Mouse (Mus musculus) lung, postnatal 0 days (tissue): ENCODE data around the gene Srpx. TPM values are rescaled to one million over a fixed set of nuclear protein-coding genes. Genes with fewer than 3 reads are reported as not detected.

Source experiments
- ATAC-seq: fragments of 200-750 bp; cut with Nextera tagmentation; 2 replicates; pipeline ENCODE4 v1.8.0; 2017; ENCODE audit warnings: moderate library complexity
- DNase-seq: peaks from one replicate; pipeline ENCODE4 v3.0.0-alpha.2; 2016; ENCODE audit warnings: low spot score
- H3K27ac ChIP-seq: fragments of 300-500 bp; sonication (generic); 2 replicates; pipeline ENCODE4 v1.5.1; 2014; ENCODE audit warnings: antibody characterized with exemption, mild to moderate bottlenecking, low read length, mixed read lengths
- H3K27me3 ChIP-seq: fragments of 300-500 bp; sonication (generic); replicated peaks from 2 replicates; pipeline ENCODE4 v1.6.1; 2014; ENCODE audit warnings: low read length, mixed read lengths; ENCODE audit not compliant: insufficient read depth
- H3K36me3 ChIP-seq: fragments of 300-500 bp; sonication (generic); 2 replicates; pipeline ENCODE4 v1.6.1; 2014; ENCODE audit warnings: low read length, mixed read lengths; ENCODE audit not compliant: insufficient read depth
- H3K4me1 ChIP-seq: fragments of 300-500 bp; sonication (generic); 2 replicates; pipeline ENCODE4 v1.6.1; 2014; ENCODE audit warnings: antibody characterized with exemption, low read depth, low read length, mixed read lengths; ENCODE audit not compliant: insufficient read depth
- H3K4me2 ChIP-seq: fragments of 300-500 bp; sonication (generic); replicated peaks from 2 replicates; pipeline ENCODE4 v1.6.1; 2014; ENCODE audit warnings: low read depth, mild to moderate bottlenecking, low read length, moderate library complexity, mixed read lengths
- H3K4me3 ChIP-seq: fragments of 300-500 bp; sonication (generic); 2 replicates; pipeline ENCODE4 v1.5.1; 2014; ENCODE audit warnings: low read depth, low read length
- H3K9ac ChIP-seq: fragments of 300-500 bp; sonication (generic); replicated peaks from 2 replicates; pipeline ENCODE4 v1.6.1; 2014; ENCODE audit warnings: low read depth, mild to moderate bottlenecking
- H3K9me3 ChIP-seq: fragments of 300-500 bp; sonication (generic); 2 replicates; pipeline ENCODE4 v1.6.1; 2016; ENCODE audit warnings: low read length, mixed read lengths
- CTCF ChIP-seq: IDR thresholded peaks from 2 replicates; pipeline ENCODE4 v1.5.1; 2016; ENCODE audit warnings: antibody characterized with exemption, mild to moderate bottlenecking
- EP300 ChIP-seq: IDR thresholded peaks from 2 replicates; pipeline ENCODE4 v1.6.1; 2016; ENCODE audit warnings: antibody characterized with exemption, mild to moderate bottlenecking, control low read depth
- WGBS: fragments of 180-500 bp; shearing (Covaris S2); extraction: QIAGEN DNeasy Blood & Tissue Kit; methylation state at CpG from one replicate; pipeline ENCODE4 v1.1.7; 2014; 5-methylcytosine and 5-hydroxymethylcytosine counted together
- polyA plus RNA-seq: library from polyadenylated mRNA; unstranded; fragments of >200 nt; fragmentation: Nextera tagmentation; extraction: Ambion mirVana; gene quantifications from 2 replicates; pipeline ENCODE4 v1.2.1, GENCODE M21; 2015

Srpx gene
- polyA plus RNA-seq = 12.5 and 13.9 TPM in 2 replicates

- no peak within 1 kb of the TSS for H3K27ac ChIP-seq
- no peaks in the 10 kb centered on the region for H3K4me1 ChIP-seq
- H3K36me3 ChIP-seq = no peaks in the 10 kb centered on the region
- ATAC-seq = peak; percentile 28
- H3K4me3 ChIP-seq = peak within 1 kb of the TSS; percentile 16
- no peaks in the 10 kb centered on the region for H3K27me3 ChIP-seq
- peak within 1 kb of the TSS; percentile 9; the same call in 1 of the 2 replicates for H3K9ac ChIP-seq
- H3K4me2 ChIP-seq = peak within 1 kb of the TSS; percentile 52
- 19% methylated on average over 13 of the region's 19 CpGs for WGBS
- H3K9me3 ChIP-seq = no peaks in the 10 kb centered on the region
- no peak for DNase-seq
- TF ChIP-seq EP300 (no peak), CTCF (no peak)
Observed at GRCm38 (mm10) chrX:10117065-10117719, at the start of gene Srpx. Gene Srpx, minus strand, starts transcription at chrX:10117709.

- DNase-seq (no peak), ATAC-seq (no peak)
- H3K9me3 ChIP-seq = no peaks in the 10 kb centered on the region
- TF ChIP-seq CTCF (no peak), EP300 (no peak)
- H3K4me1 ChIP-seq = no peaks in the 10 kb centered on the region
- H3K9ac ChIP-seq = no peak overlapping the region
- 53% methylated on average over 3 of the region's 3 CpGs for WGBS
- H3K4me2 ChIP-seq = no peak overlapping the region
- H3K27ac ChIP-seq = no peak overlapping the region
- H3K36me3 ChIP-seq = no peaks in the 10 kb centered on the region
- no peaks in the 10 kb centered on the region for H3K27me3 ChIP-seq
- H3K4me3 ChIP-seq = no peak overlapping the region
Observed at GRCm38 (mm10) chrX:10152390-10152789, 34.9 kb upstream of the Srpx start.

- no peak for ATAC-seq
- no peak overlapping the region for H3K27ac ChIP-seq
- H3K9ac ChIP-seq = no peak overlapping the region
- no peak for DNase-seq
- H3K4me2 ChIP-seq = no peak overlapping the region
- no peaks in the 10 kb centered on the region for H3K27me3 ChIP-seq
- no peaks in the 10 kb centered on the region for H3K4me1 ChIP-seq
- no peaks in the 10 kb centered on the region for H3K9me3 ChIP-seq
- H3K4me3 ChIP-seq = no peak overlapping the region
- WGBS = 35% methylated on average over 3 of the region's 3 CpGs
- no peaks in the 10 kb centered on the region for H3K36me3 ChIP-seq
- TF ChIP-seq CTCF (no peak), EP300 (no peak)
Observed at GRCm38 (mm10) chrX:10115780-10116179, 1.7 kb downstream of the Srpx start.

GRCm38 (mm10) chrX:10110736-10111135 lies 6.8 kb downstream of the Srpx start:
- no peaks in the 10 kb centered on the region for H3K9me3 ChIP-seq
- H3K4me2 ChIP-seq = no peak overlapping the region
- WGBS = 63% methylated on average over 1 of the region's 1 CpGs
- no peak overlapping the region for H3K4me3 ChIP-seq
- ATAC-seq = no peak
- no peaks in the 10 kb centered on the region for H3K36me3 ChIP-seq
- H3K27me3 ChIP-seq = no peaks in the 10 kb centered on the region
- no peaks in the 10 kb centered on the region for H3K4me1 ChIP-seq
- H3K27ac ChIP-seq = no peak overlapping the region
- no peak overlapping the region for H3K9ac ChIP-seq
- no peak for DNase-seq
- no peak for TF ChIP-seq EP300
- TF ChIP-seq CTCF = no peak

- H3K4me2 ChIP-seq = no peak overlapping the region
- no peaks in the 10 kb centered on the region for H3K27me3 ChIP-seq
- peak; percentile 54; the same call in 1 of the 2 replicates for ATAC-seq
- no peaks in the 10 kb centered on the region for H3K9me3 ChIP-seq
- H3K9ac ChIP-seq = no peak overlapping the region
- no peaks in the 10 kb centered on the region for H3K36me3 ChIP-seq
- peak; percentile 68 for DNase-seq
- WGBS = 37% methylated on average over 4 of the region's 4 CpGs
- H3K4me1 ChIP-seq = no peaks in the 10 kb centered on the region
- no peak overlapping the region for H3K4me3 ChIP-seq
- TF ChIP-seq EP300 (no peak), CTCF (no peak)
- H3K27ac ChIP-seq = no peak overlapping the region
Observed at GRCm38 (mm10) chrX:10108558-10108957, 9.0 kb downstream of the Srpx start.

GRCm38 (mm10) chrX:10105475-10105874 lies 12.0 kb downstream of the Srpx start:
- no peak for TF ChIP-seq CTCF
- TF ChIP-seq EP300 = no peak
- no peaks in the 10 kb centered on the region for H3K9me3 ChIP-seq
- no peak overlapping the region for H3K4me2 ChIP-seq
- no peak overlapping the region for H3K9ac ChIP-seq
- H3K27me3 ChIP-seq = no peaks in the 10 kb centered on the region
- H3K4me3 ChIP-seq = no peak overlapping the region
- ATAC-seq = no peak
- H3K4me1 ChIP-seq = no peaks in the 10 kb centered on the region
- WGBS = 71% methylated on average over 5 of the region's 5 CpGs
- no peak overlapping the region for H3K27ac ChIP-seq
- no peak for DNase-seq
- no peaks in the 10 kb centered on the region for H3K36me3 ChIP-seq

- H3K4me1 ChIP-seq = no peaks in the 10 kb centered on the region
- no peak overlapping the region for H3K4me2 ChIP-seq
- no peaks in the 10 kb centered on the region for H3K27me3 ChIP-seq
- ATAC-seq (no peak), DNase-seq (peak; percentile 37)
- no peak overlapping the region for H3K9ac ChIP-seq
- no peaks in the 10 kb centered on the region for H3K36me3 ChIP-seq
- no peak overlapping the region for H3K27ac ChIP-seq
- H3K4me3 ChIP-seq = no peak overlapping the region
- WGBS = 71% methylated on average over 1 of the region's 1 CpGs
- no peaks in the 10 kb centered on the region for H3K9me3 ChIP-seq
- TF ChIP-seq CTCF = no peak
- no peak for TF ChIP-seq EP300
Observed at GRCm38 (mm10) chrX:10102739-10103138, 14.8 kb downstream of the Srpx start.
